Mouse (Mus musculus) stomach, postnatal 0 days (tissue): ENCODE measurements at regions not wholly inside any gene's neighbourhood (a gene's known extent, or its start where the extent isn't known, plus 50 kb on each side); places are given as distances from the start of the nearest gene placed in this dataset.

Source experiments
- ATAC-seq: fragments of 200-750 bp; cut with Nextera tagmentation; 2 replicates; pipeline ENCODE4 v1.8.0; 2017; ENCODE audit not compliant: low FRiP score, low TSS enrichment
- DNase-seq: peaks from one replicate; pipeline ENCODE4 v3.0.0-alpha.2; 2016; ENCODE audit warnings: low spot score
- H3K27ac ChIP-seq: fragments of 300-500 bp; sonication (generic); replicated peaks from 2 replicates; pipeline ENCODE4 v1.5.1; 2014; ENCODE audit warnings: mild to moderate bottlenecking, control low read depth
- H3K27me3 ChIP-seq: fragments of 300-500 bp; sonication (generic); 2 replicates; pipeline ENCODE4 v1.6.1; 2014; ENCODE audit warnings: low read length; ENCODE audit not compliant: control insufficient read depth, insufficient read depth
- H3K36me3 ChIP-seq: fragments of 300-500 bp; sonication (generic); 2 replicates; pipeline ENCODE4 v1.6.1; 2014; ENCODE audit warnings: low read length, mixed read lengths; ENCODE audit not compliant: control insufficient read depth, insufficient read depth
- H3K4me1 ChIP-seq: fragments of 300-500 bp; sonication (generic); replicated peaks from 2 replicates; pipeline ENCODE4 v1.6.1; 2014; ENCODE audit warnings: antibody characterized with exemption; ENCODE audit not compliant: control insufficient read depth, insufficient read depth
- H3K4me2 ChIP-seq: fragments of 300-500 bp; sonication (generic); replicated peaks from 2 replicates; pipeline ENCODE4 v1.6.1; 2014; ENCODE audit warnings: low read depth, mild to moderate bottlenecking, control low read depth, moderate library complexity
- H3K4me3 ChIP-seq: fragments of 300-500 bp; sonication (generic); 2 replicates; pipeline ENCODE4 v1.5.1; 2014; ENCODE audit warnings: low read depth, low read length, control low read depth
- H3K9ac ChIP-seq: fragments of 300-500 bp; sonication (generic); 2 replicates; pipeline ENCODE4 v1.6.1; 2014; ENCODE audit warnings: mild to moderate bottlenecking, low read length, control low read depth, mixed read lengths
- H3K9me3 ChIP-seq: fragments of 300-500 bp; sonication (generic); 2 replicates; pipeline ENCODE4 v1.6.1; 2016; ENCODE audit warnings: low read length; ENCODE audit not compliant: control insufficient read depth
- CTCF ChIP-seq: IDR thresholded peaks from 2 replicates; pipeline ENCODE4 v1.5.1; 2016; ENCODE audit warnings: antibody characterized with exemption, low read depth, mild to moderate bottlenecking, moderate library complexity
- EP300 ChIP-seq: optimal IDR thresholded peaks from 2 replicates; pipeline ENCODE3; 2016; ENCODE audit warnings: antibody characterized with exemption
- WGBS: fragments of 180-500 bp; shearing (Covaris S2); extraction: QIAGEN DNeasy Blood & Tissue Kit; methylation state at CpG from one replicate; pipeline ENCODE4 v1.1.7; 2014; 5-methylcytosine and 5-hydroxymethylcytosine counted together

DNA sequence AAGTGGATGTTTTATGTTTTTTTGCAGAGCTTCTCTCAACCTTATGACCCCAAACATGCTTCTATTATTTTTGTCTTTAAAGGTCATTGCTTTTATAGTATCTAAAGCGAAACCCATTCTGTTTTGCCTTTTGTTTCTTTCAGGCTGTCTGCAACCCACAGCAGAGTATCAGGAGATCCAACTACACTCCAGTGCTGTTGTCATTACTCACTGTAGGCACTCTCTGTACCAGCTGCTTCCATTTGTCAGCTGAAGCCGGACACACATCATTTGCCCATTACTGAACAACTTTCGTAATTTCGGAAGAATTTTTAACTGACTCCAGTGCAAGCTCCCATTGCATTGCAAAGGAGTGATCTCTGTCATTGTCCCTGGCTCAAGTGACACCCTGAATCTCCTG lies 1222.1 kb downstream of the Diaph3 start:
- Histone ChIP-seq H3K4me1 (no peaks in the 10 kb centered on the region), H3K9ac (no peak overlapping the region), H3K27me3 (no peaks in the 10 kb centered on the region), H3K4me3 (no peak overlapping the region), H3K9me3 (no peaks in the 10 kb centered on the region), H3K27ac (no peak overlapping the region), H3K36me3 (no peaks in the 10 kb centered on the region), H3K4me2 (no peak overlapping the region)
- WGBS: 88% methylated on average over 4 of the region's 4 CpGs
- TF ChIP-seq EP300: no peak
- TF ChIP-seq CTCF: no peak
- DNase-seq: no peak
- ATAC-seq: no peak

DNA sequence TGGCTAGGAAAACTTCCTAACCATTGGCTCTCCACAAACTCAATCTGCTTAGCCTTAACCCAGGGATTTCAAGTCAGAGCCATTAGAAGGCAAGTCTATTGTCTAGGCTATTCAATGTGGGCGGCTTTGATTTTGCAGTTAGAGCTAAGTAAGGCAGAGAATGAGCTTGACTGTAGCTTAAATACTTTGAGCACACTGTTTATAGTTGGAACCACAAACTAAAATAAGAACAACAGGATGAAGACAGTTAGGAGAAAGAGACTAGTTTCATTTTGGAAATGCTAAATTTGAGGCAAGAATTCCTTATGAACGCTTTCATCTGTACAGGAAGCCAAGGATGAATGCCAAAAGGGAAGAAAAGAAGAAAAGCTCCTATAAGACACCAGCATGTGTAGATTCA lies 1225.3 kb downstream of the Diaph3 start:
- ATAC-seq: no peak
- H3K27me3 ChIP-seq: no peaks in the 10 kb centered on the region
- 65% methylated on average over 2 of the region's 2 CpGs for WGBS
- H3K9ac ChIP-seq: no peak overlapping the region
- H3K36me3 ChIP-seq: no peaks in the 10 kb centered on the region
- H3K27ac ChIP-seq: no peak overlapping the region
- TF ChIP-seq CTCF (no peak), EP300 (no peak)
- H3K4me3 ChIP-seq: no peak overlapping the region
- no peaks in the 10 kb centered on the region for H3K4me1 ChIP-seq
- H3K9me3 ChIP-seq: no peaks in the 10 kb centered on the region
- no peak overlapping the region for H3K4me2 ChIP-seq
- no peak for DNase-seq

DNA sequence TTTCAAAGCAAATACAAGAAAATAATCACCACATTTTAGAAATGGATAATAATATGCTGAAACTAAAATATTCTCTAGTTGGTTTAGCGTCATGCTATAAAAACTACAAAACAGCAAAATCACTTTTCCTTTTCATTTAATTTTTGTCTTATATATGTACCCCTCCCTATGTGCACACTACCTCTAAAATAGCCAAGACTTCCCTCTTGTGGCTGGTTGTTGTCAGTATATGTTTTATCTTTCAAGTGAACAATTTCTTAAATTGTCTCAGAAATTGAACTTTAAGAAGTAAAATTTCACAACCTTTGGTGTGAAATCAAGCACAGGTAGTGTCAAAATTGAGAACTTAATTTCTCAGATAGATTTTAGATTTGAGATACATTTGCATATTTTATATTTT lies 1243.1 kb downstream of the Diaph3 start:
- ATAC-seq (no peak), DNase-seq (no peak)
- H3K9ac ChIP-seq: no peak overlapping the region
- no peaks in the 10 kb centered on the region for H3K36me3 ChIP-seq
- H3K4me3 ChIP-seq: no peak overlapping the region
- H3K9me3 ChIP-seq: no peaks in the 10 kb centered on the region
- H3K4me1 ChIP-seq: no peaks in the 10 kb centered on the region
- H3K4me2 ChIP-seq: no peak overlapping the region
- no peaks in the 10 kb centered on the region for H3K27me3 ChIP-seq
- WGBS: 95% methylated on average over 1 of the region's 1 CpGs
- H3K27ac ChIP-seq: no peak overlapping the region
- TF ChIP-seq CTCF (peak; percentile 43), EP300 (no peak)

DNA sequence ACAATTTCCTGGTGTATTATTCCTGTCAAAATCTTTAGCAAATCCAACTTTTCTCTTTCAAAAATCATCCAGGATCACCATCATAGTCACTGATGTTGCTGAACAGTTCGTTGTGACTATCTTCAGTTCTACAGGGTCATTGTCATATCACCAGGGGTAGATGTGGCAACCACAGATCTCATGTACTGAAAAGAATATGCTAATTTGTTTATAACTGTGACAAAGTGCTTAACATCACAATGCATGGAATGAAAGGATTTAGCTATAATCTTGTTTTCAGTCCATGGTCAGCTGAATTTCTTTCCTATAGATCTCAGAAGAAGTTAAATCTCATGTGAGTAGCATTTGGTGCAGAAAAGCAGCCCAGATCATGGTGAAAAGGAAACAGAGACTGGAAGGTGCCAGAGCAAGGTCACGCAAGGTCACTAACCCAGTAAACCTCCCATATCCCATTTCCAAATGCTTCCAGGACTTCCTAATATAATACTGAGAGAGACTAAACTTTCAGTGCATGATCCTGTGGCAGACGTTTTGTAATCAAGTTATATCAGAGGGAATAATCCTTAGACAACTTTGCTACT lies 1279.6 kb downstream of the Diaph3 start:
- H3K4me2 ChIP-seq: no peak overlapping the region
- no peaks in the 10 kb centered on the region for H3K9me3 ChIP-seq
- no peaks in the 10 kb centered on the region for H3K4me1 ChIP-seq
- no peak for DNase-seq
- no peak overlapping the region for H3K27ac ChIP-seq
- no peaks in the 10 kb centered on the region for H3K36me3 ChIP-seq
- ATAC-seq: no peak
- H3K9ac ChIP-seq: no peak overlapping the region
- no peak overlapping the region for H3K4me3 ChIP-seq
- WGBS: 68% methylated on average over 3 of the region's 3 CpGs
- TF ChIP-seq CTCF: no peak
- no peak for TF ChIP-seq EP300
- H3K27me3 ChIP-seq: no peaks in the 10 kb centered on the region

DNA sequence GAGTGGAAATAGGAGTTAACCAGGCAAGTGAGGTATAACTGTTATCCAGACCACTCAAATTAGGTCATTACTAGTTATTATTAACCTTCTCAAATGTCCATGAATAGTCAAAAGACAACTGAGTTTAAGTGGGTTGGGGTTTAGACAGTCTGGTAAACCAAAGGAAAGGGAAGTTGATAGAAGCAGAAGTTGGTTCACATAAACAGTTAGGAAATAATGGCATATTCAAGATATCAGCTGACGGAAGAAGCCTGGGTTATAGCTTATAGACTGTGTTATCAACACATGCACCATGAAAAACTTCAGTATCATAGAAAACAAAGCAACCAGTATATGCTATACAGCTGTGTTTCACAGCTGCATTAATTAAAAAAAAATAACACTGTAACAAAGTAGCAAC lies 1291.5 kb downstream of the Diaph3 start:
- DNase-seq (no peak), ATAC-seq (no peak)
- no peak overlapping the region for H3K9ac ChIP-seq
- no peaks in the 10 kb centered on the region for H3K9me3 ChIP-seq
- H3K4me2 ChIP-seq: no peak overlapping the region
- H3K27ac ChIP-seq: no peak overlapping the region
- H3K4me1 ChIP-seq: no peaks in the 10 kb centered on the region
- no peak for TF ChIP-seq EP300
- no peak for TF ChIP-seq CTCF
- WGBS: 86% methylated on average over 1 of the region's 1 CpGs
- no peaks in the 10 kb centered on the region for H3K27me3 ChIP-seq
- H3K36me3 ChIP-seq: no peaks in the 10 kb centered on the region
- no peak overlapping the region for H3K4me3 ChIP-seq

DNA sequence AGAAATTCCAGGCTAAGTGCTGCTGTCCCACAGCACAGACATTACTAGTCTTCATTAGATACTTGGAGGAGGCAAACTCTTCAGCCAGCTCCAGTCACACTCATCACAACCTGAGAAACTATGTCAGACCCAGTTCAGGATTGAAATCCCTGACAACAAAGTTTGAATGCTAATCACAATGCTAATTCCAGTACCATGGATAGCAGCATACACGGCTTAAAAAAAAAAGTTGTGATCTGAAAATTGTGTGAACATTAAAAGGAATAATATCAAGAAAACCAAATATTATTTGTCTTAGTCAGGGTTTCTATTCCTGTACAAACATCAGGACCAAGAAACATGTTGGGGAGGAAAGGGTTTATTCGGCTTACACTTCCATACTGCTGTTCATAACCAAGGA lies 1305.5 kb downstream of the Diaph3 start:
- Histone ChIP-seq H3K4me1 (no peaks in the 10 kb centered on the region), H3K9me3 (no peaks in the 10 kb centered on the region), H3K4me2 (no peak overlapping the region), H3K4me3 (no peak overlapping the region), H3K27me3 (no peaks in the 10 kb centered on the region), H3K9ac (no peak overlapping the region), H3K36me3 (no peaks in the 10 kb centered on the region), H3K27ac (no peak overlapping the region)
- 71% methylated on average over 2 of the region's 2 CpGs for WGBS
- no peak for TF ChIP-seq CTCF
- no peak for TF ChIP-seq EP300
- DNase-seq: no peak
- no peak for ATAC-seq
